Mouse (Mus musculus) MEL-GATA-1-ER (cell line): ENCODE data around the gene Atic.

Experiments
- DNase-seq: peaks from one replicate; pipeline ENCODE4 v3.0.0-alpha.2; 2012; ENCODE audit warnings: low read depth; ENCODE audit errors: extremely low read depth

The Atic gene

GRCm38 (mm10) chr1:71556688-71557612 is at the start of gene Atic:
Gene Atic (plus strand): TSS chr1:71557150.
- DNase-seq = peak; percentile 92

GRCm38 (mm10) chr1:71507251-71507650 is 49.7 kb upstream of the Atic start:
- no peak for DNase-seq

- no peak for DNase-seq
Measured at GRCm38 (mm10) chr1:71515041-71515440, 41.9 kb upstream of the Atic start.

- DNase-seq = no peak
Measured at GRCm38 (mm10) chr1:71528808-71529648, 27.9 kb upstream of the Atic start.

- no peak for DNase-seq
Measured at GRCm38 (mm10) chr1:71530779-71531178, 26.2 kb upstream of the Atic start.

- DNase-seq = peak; percentile 25
Measured at GRCm38 (mm10) chr1:71531653-71532052, 25.3 kb upstream of the Atic start.

- no peak for DNase-seq
Measured at GRCm38 (mm10) chr1:71539641-71540040, 17.3 kb upstream of the Atic start.

- DNase-seq = no peak
Measured at GRCm38 (mm10) chr1:71540437-71540836, 16.5 kb upstream of the Atic start.

- DNase-seq = no peak
Measured at GRCm38 (mm10) chr1:71550626-71551195, 6.2 kb upstream of the Atic start.

- no peak for DNase-seq
Measured at GRCm38 (mm10) chr1:71560626-71561025, 3.7 kb downstream of the Atic start.

GRCm38 (mm10) chr1:71564291-71564690 is 7.3 kb downstream of the Atic start:
- DNase-seq = no peak

GRCm38 (mm10) chr1:71567884-71568605 is 11.1 kb downstream of the Atic start:
- DNase-seq = no peak

- no peak for DNase-seq
Measured at GRCm38 (mm10) chr1:71570116-71570515, 13.2 kb downstream of the Atic start.

GRCm38 (mm10) chr1:71575987-71576386 is 19.0 kb downstream of the Atic start:
- no peak for DNase-seq

- no peak for DNase-seq
Measured at GRCm38 (mm10) chr1:71576837-71577236, 19.9 kb downstream of the Atic start.

- DNase-seq = no peak
Measured at GRCm38 (mm10) chr1:71579526-71579925, 22.6 kb downstream of the Atic start.

GRCm38 (mm10) chr1:71580408-71580807 is 23.5 kb downstream of the Atic start:
- DNase-seq = no peak

GRCm38 (mm10) chr1:71583302-71583701 is 26.4 kb downstream of the Atic start:
- no peak for DNase-seq

- DNase-seq = no peak
Measured at GRCm38 (mm10) chr1:71583900-71584299, 26.9 kb downstream of the Atic start.

GRCm38 (mm10) chr1:71586658-71587057 is 29.7 kb downstream of the Atic start:
- no peak for DNase-seq

- DNase-seq = no peak
Measured at GRCm38 (mm10) chr1:71590038-71590437, 33.1 kb downstream of the Atic start.
